Mouse (Mus musculus): ENCODE data around the gene Cxcl12.

The Cxcl12 gene

GRCm38 (mm10) chr6:117168321-117169011, at the start of gene Cxcl12:
Gene Cxcl12 (plus strand): TSS chr6:117168535.
- in situ Hi-C loops (cut with MboI; ENCODE audit: unreplicated experiment in 2 of 2), result loop anchor here in 1 of 2 experiments (10.0 kb wide), 3 partner anchors 454 to 516 kb away; partner anchors contain the start of genes Depp1 and Tmem72

GRCm38 (mm10) chr6:117122074-117122473, 46.3 kb upstream of the Cxcl12 start:
- in situ Hi-C loops (cut with MboI; ENCODE audit: unreplicated experiment in 2 of 2), result no loop called here

GRCm38 (mm10) chr6:117126356-117126755, 42.0 kb upstream of the Cxcl12 start:
- in situ Hi-C loops (cut with MboI; ENCODE audit: unreplicated experiment in 2 of 2), result no loop called here

- in situ Hi-C loops (cut with MboI; ENCODE audit: unreplicated experiment in 2 of 2), result no loop called here
These were observed 38.9 kb upstream of the Cxcl12 start for GRCm38 (mm10) chr6:117129443-117129842.

GRCm38 (mm10) chr6:117130680-117131111, 37.6 kb upstream of the Cxcl12 start:
- in situ Hi-C loops (cut with MboI; ENCODE audit: unreplicated experiment in 2 of 2), result no loop called here

- in situ Hi-C loops (cut with MboI; ENCODE audit: unreplicated experiment in 2 of 2), result no loop called here
These were observed 33.8 kb upstream of the Cxcl12 start for GRCm38 (mm10) chr6:117134526-117134925.

GRCm38 (mm10) chr6:117137735-117138134, 30.6 kb upstream of the Cxcl12 start:
- in situ Hi-C loops (cut with MboI; ENCODE audit: unreplicated experiment in 2 of 2), result no loop called here

GRCm38 (mm10) chr6:117140907-117141306, 27.4 kb upstream of the Cxcl12 start:
- in situ Hi-C loops (cut with MboI; ENCODE audit: unreplicated experiment in 2 of 2), result no loop called here

GRCm38 (mm10) chr6:117146951-117147350, 21.4 kb upstream of the Cxcl12 start:
- in situ Hi-C loops (cut with MboI; ENCODE audit: unreplicated experiment in 2 of 2), result no loop called here

GRCm38 (mm10) chr6:117151484-117152149, 16.7 kb upstream of the Cxcl12 start:
- in situ Hi-C loops (cut with MboI; ENCODE audit: unreplicated experiment in 2 of 2), result no loop called here

GRCm38 (mm10) chr6:117153046-117153445, 15.3 kb upstream of the Cxcl12 start:
- in situ Hi-C loops (cut with MboI; ENCODE audit: unreplicated experiment in 2 of 2), result no loop called here

- in situ Hi-C loops (cut with MboI; ENCODE audit: unreplicated experiment in 2 of 2), result no loop called here
These were observed 11.5 kb upstream of the Cxcl12 start for GRCm38 (mm10) chr6:117156846-117157245.

- in situ Hi-C loops (cut with MboI; ENCODE audit: unreplicated experiment in 2 of 2), result loop anchor here in 1 of 2 experiments (10.0 kb wide), 3 partner anchors 445 to 525 kb away; partner anchors contain the start of genes Depp1 and Tmem72
These were observed 8.3 kb upstream of the Cxcl12 start for GRCm38 (mm10) chr6:117159710-117160690.

GRCm38 (mm10) chr6:117163486-117163885, 4.8 kb upstream of the Cxcl12 start:
- in situ Hi-C loops (cut with MboI; ENCODE audit: unreplicated experiment in 2 of 2), result loop anchor here in 1 of 2 experiments (10.0 kb wide), 3 partner anchors 449 to 521 kb away; partner anchors contain the start of genes Depp1 and Tmem72

- in situ Hi-C loops (cut with MboI; ENCODE audit: unreplicated experiment in 2 of 2), result loop anchor here in 1 of 2 experiments (10.0 kb wide), 3 partner anchors 452 to 518 kb away; partner anchors contain the start of genes Depp1 and Tmem72
These were observed 1.5 kb upstream of the Cxcl12 start for GRCm38 (mm10) chr6:117166581-117167425.

GRCm38 (mm10) chr6:117167426-117167730, 957 bp upstream of the Cxcl12 start:
- in situ Hi-C loops (cut with MboI; ENCODE audit: unreplicated experiment in 2 of 2), result loop anchor here in 1 of 2 experiments (10.0 kb wide), 3 partner anchors 453 to 517 kb away; partner anchors contain the start of genes Depp1 and Tmem72

GRCm38 (mm10) chr6:117169051-117169909, 945 bp downstream of the Cxcl12 start:
- in situ Hi-C loops (cut with MboI; ENCODE audit: unreplicated experiment in 2 of 2), result loop anchor here in 1 of 2 experiments (10.0 kb wide), 3 partner anchors 454 to 516 kb away; partner anchors contain the start of genes Depp1 and Tmem72

Data from v-Abl transformed pro-B cells (cell line).